Mouse (Mus musculus) spleen, adult 2 months (tissue): ENCODE data around the gene Sntb2.

Experiments used
- CTCF ChIP-seq: fragments of 200-500 bp; IDR thresholded peaks from 2 replicates; pipeline ENCODE4 v1.5.1; 2011; ENCODE audit warnings: mild to moderate bottlenecking, inconsistent platforms; ENCODE audit not compliant: insufficient read depth, insufficient read length, insufficient replicate concordance; ENCODE audit errors: extremely low read depth
- POLR2A ChIP-seq: fragments of 200-500 bp; IDR thresholded peaks from 2 replicates; pipeline ENCODE4 v1.6.1; 2011; ENCODE audit warnings: low read depth, low read length, inconsistent platforms

DNA sequence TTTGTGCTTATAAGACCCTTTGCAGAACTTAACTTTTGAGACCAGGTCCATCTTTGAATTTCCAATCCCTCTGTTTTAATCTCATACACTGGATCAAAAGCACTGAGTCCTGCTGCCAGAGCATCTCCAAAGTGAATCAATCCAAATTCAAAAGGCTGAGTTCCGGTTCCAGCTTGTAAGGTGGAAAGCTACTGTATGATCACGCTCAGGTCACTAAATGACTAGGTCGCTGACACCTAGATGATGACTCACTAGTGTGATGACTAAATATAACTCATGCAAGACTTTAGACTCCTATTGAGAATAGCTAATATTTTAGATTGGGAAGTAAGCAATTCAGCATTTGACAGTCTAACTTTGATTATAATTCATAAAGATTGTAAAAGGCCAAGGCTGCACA lies 46.7 kb upstream of the Sntb2 start:
- TF ChIP-seq CTCF (no peak), POLR2A (no peak)
